Mouse (Mus musculus) forebrain, postnatal 0 days (tissue): ENCODE results near the gene Runx1. TPM values are rescaled to one million over a fixed set of nuclear protein-coding genes. Genes with fewer than 3 reads are reported as not detected.

ENCODE experiments used
- ATAC-seq: fragments of 200-750 bp; cut with Nextera tagmentation; 2 replicates; pipeline ENCODE4 v1.8.0; 2017; ENCODE audit warnings: mild to moderate bottlenecking, moderate library complexity
- DNase-seq: peaks from one replicate; pipeline ENCODE4 v3.0.0-alpha.2; 2015
- H3K27ac ChIP-seq: fragments of 300-500 bp; sonication (generic); 2 replicates; pipeline ENCODE4 v1.5.1; 2014; ENCODE audit warnings: low read depth, mild to moderate bottlenecking, antibody characterized with exemption, low read length, moderate library complexity, mixed read lengths
- H3K27me3 ChIP-seq: fragments of 300-500 bp; sonication (generic); 2 replicates; pipeline ENCODE4 v1.6.1; 2014; ENCODE audit warnings: mild to moderate bottlenecking, low read length, mixed read lengths; ENCODE audit not compliant: insufficient read depth
- H3K36me3 ChIP-seq: fragments of 300-500 bp; sonication (generic); 2 replicates; pipeline ENCODE4 v1.6.1; 2014; ENCODE audit warnings: mild to moderate bottlenecking, moderate library complexity; ENCODE audit not compliant: insufficient read depth
- H3K4me1 ChIP-seq: fragments of 300-500 bp; sonication (generic); 2 replicates; pipeline ENCODE4 v1.6.1; 2014; ENCODE audit warnings: antibody characterized with exemption; ENCODE audit not compliant: insufficient read depth
- H3K4me2 ChIP-seq: fragments of 300-500 bp; sonication (generic); 2 replicates; pipeline ENCODE4 v1.6.1; 2014; ENCODE audit warnings: low read depth, mild to moderate bottlenecking, moderate library complexity
- H3K4me3 ChIP-seq: fragments of 300-500 bp; sonication (generic); 2 replicates; pipeline ENCODE4 v1.5.1; 2014; ENCODE audit warnings: low read depth, low read length, mixed read lengths
- H3K9ac ChIP-seq: fragments of 300-500 bp; sonication (generic); 2 replicates; pipeline ENCODE4 v1.6.1; 2014; ENCODE audit warnings: mild to moderate bottlenecking
- H3K9me3 ChIP-seq: fragments of 300-500 bp; sonication (generic); 2 replicates; pipeline ENCODE4 v1.6.1; 2016; ENCODE audit warnings: low read length
- CTCF ChIP-seq: sonication (generic); IDR thresholded peaks from 2 replicates; pipeline ENCODE4 v1.5.1; 2016; ENCODE audit warnings: antibody characterized with exemption, control low read depth, low read depth
- WGBS: fragments of 180-500 bp; shearing (Covaris S2); extraction: QIAGEN DNeasy Blood & Tissue Kit; methylation state at CpG from one replicate; pipeline ENCODE4 v1.1.7; 2014; 5-methylcytosine and 5-hydroxymethylcytosine counted together
- polyA plus RNA-seq: library from polyadenylated mRNA; unstranded; fragments of >200 nt; fragmentation: Nextera tagmentation; extraction: Ambion mirVana; gene quantifications from 2 replicates; pipeline ENCODE4 v1.2.1, GENCODE M21; 2015
- total RNA-seq: library from RNA; depleted of rRNA; stranded (reverse); fragments of >200 nt; gene quantifications from 2 replicates; pipeline ENCODE4 v1.2.3, GENCODE M21; 2014

Runx1 gene
- total and polyA plus RNA-seq, 2 experiments from 2014 or later, result 0.46 to 1.2 TPM

DNA sequence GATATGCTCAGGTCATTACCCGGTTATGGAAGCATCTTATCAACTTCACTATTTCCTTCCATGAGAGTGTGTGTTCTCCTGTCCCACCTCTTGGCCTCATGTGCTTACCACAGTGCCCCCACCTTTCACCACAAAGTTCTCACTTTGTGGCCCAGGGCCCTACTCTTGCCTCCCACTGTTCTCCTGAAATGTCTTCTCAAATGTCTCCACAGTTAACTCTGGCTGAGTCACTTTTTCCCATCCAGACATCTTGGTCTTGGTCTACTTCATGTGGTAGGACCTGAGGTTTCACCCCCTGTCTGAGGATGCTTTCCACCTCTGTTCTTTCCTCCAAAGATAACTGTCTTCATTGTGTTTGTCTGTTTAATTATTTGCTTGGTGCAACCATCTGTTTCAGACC, 77.7 kb downstream of the Runx1 start:
- no peaks in the 10 kb centered on the region for H3K36me3 ChIP-seq
- H3K9me3 ChIP-seq, result no peaks in the 10 kb centered on the region
- no peak overlapping the region for H3K4me3 ChIP-seq
- DNase-seq (no peak), ATAC-seq (no peak)
- no peak overlapping the region for H3K27ac ChIP-seq
- H3K4me2 ChIP-seq, result no peak overlapping the region
- WGBS, result 97% methylated on average over 1 of the region's 1 CpGs
- no peaks in the 10 kb centered on the region for H3K27me3 ChIP-seq
- H3K4me1 ChIP-seq, result no peaks in the 10 kb centered on the region
- H3K9ac ChIP-seq, result no peak overlapping the region
- TF ChIP-seq CTCF, result no peak

GRCm38 (mm10) chr16:92747062-92747461, 78.9 kb downstream of the Runx1 start:
- Histone ChIP-seq H3K27ac (no peak overlapping the region), H3K36me3 (no peaks in the 10 kb centered on the region), H3K9me3 (no peaks in the 10 kb centered on the region), H3K9ac (no peak overlapping the region), H3K27me3 (no peaks in the 10 kb centered on the region), H3K4me3 (no peak overlapping the region), H3K4me1 (no peaks in the 10 kb centered on the region), H3K4me2 (no peak overlapping the region)
- no peak for ATAC-seq
- no peak for DNase-seq
- 97% methylated on average over 2 of the region's 2 CpGs for WGBS
- no peak for TF ChIP-seq CTCF

GRCm38 (mm10) chr16:92745239-92745638, 80.7 kb downstream of the Runx1 start:
- 79% methylated on average over 3 of the region's 3 CpGs for WGBS
- H3K27ac ChIP-seq, result no peak overlapping the region
- H3K9me3 ChIP-seq, result no peaks in the 10 kb centered on the region
- no peak overlapping the region for H3K9ac ChIP-seq
- H3K4me3 ChIP-seq, result no peak overlapping the region
- DNase-seq (no peak), ATAC-seq (no peak)
- H3K4me2 ChIP-seq, result no peak overlapping the region
- H3K36me3 ChIP-seq, result no peaks in the 10 kb centered on the region
- no peaks in the 10 kb centered on the region for H3K4me1 ChIP-seq
- no peaks in the 10 kb centered on the region for H3K27me3 ChIP-seq
- no peak for TF ChIP-seq CTCF

GRCm38 (mm10) chr16:92744172-92744777, 81.7 kb downstream of the Runx1 start:
- Histone ChIP-seq H3K9me3 (no peaks in the 10 kb centered on the region), H3K27ac (no peak overlapping the region), H3K4me3 (no peak overlapping the region), H3K4me1 (no peaks in the 10 kb centered on the region), H3K27me3 (no peaks in the 10 kb centered on the region), H3K9ac (no peak overlapping the region), H3K4me2 (no peak overlapping the region), H3K36me3 (no peaks in the 10 kb centered on the region)
- DNase-seq, result no peak
- ATAC-seq, result no peak
- 56% methylated on average over 12 of the region's 12 CpGs for WGBS
- TF ChIP-seq CTCF, result no peak

DNA sequence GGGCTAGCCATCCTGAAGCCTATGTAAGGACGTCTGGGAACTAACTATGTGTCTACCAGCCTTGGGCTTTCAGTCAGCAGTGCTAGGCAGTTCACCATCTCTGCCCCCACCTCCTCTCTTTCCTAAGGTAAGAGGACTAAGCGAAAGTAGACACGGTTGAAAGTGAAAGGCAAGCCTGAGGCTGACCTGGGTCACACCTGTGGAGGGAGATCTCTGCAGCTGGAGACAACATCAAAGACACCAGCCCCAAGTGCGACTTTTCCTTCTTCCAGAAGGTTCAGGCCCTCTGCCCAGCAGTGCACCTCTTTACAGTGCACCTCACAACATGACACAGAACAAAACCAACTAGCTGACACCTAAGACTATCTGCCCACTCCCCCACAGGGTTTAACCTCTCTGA, 82.2 kb downstream of the Runx1 start:
- no peak for TF ChIP-seq CTCF
- H3K27ac ChIP-seq, result no peak overlapping the region

DNA sequence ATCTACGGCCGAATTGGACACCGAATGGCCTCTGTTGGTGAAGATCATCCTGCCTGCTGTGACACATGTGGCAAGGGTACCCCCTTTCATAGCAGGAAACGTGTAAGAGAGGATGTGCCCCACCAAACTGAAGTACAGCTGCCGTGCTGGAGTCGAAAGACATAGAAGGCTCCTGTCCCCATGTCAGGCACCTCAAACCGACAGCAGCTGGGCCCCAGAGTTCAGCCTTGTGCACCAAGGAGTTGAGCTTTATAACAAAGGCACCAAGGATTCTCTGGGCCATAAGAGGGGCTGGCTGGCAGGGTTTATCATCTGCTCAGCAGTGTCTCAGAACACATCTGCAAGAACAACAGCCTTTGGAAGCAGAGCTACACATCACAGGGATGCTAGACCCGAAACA, 84.6 kb downstream of the Runx1 start:
- no peak for TF ChIP-seq CTCF
- WGBS, result 90% methylated on average over 8 of the region's 8 CpGs
- Histone ChIP-seq H3K4me1 (peaks cover 3% of the 10 kb centered on the region; the same call in 1 of the 2 replicates), H3K4me3 (no peak overlapping the region), H3K27ac (no peak overlapping the region), H3K36me3 (no peaks in the 10 kb centered on the region), H3K27me3 (no peaks in the 10 kb centered on the region), H3K9ac (no peak overlapping the region), H3K9me3 (no peaks in the 10 kb centered on the region), H3K4me2 (no peak overlapping the region)
- DNase-seq, result no peak
- ATAC-seq, result no peak

More for the DNA sequence above, 82.2 kb downstream of the Runx1 start:
- Histone ChIP-seq H3K4me3 (no peak overlapping the region), H3K4me1 (no peaks in the 10 kb centered on the region), H3K4me2 (no peak overlapping the region), H3K9me3 (no peaks in the 10 kb centered on the region), H3K27me3 (no peaks in the 10 kb centered on the region), H3K36me3 (no peaks in the 10 kb centered on the region), H3K9ac (no peak overlapping the region)
- DNase-seq, result no peak
- 82% methylated on average over 4 of the region's 4 CpGs for WGBS
- no peak for ATAC-seq

GRCm38 (mm10) chr16:92740541-92740940, 85.4 kb downstream of the Runx1 start:
- Histone ChIP-seq H3K4me2 (no peak overlapping the region), H3K27me3 (no peaks in the 10 kb centered on the region)
- DNase-seq, result no peak

More at GRCm38 (mm10) chr16:92740541-92740940, 85.4 kb downstream of the Runx1 start:
- no peak for TF ChIP-seq CTCF
- Histone ChIP-seq H3K27ac (no peak overlapping the region), H3K9me3 (no peaks in the 10 kb centered on the region), H3K4me3 (no peak overlapping the region), H3K9ac (no peak overlapping the region), H3K4me1 (peaks cover 3% of the 10 kb centered on the region; the same call in 1 of the 2 replicates), H3K36me3 (no peaks in the 10 kb centered on the region)
- 0 out of 2 replicates have a peak, but pooled peaks have one; percentile 16 for ATAC-seq
- 13% methylated on average over 9 of the region's 9 CpGs for WGBS
